Mouse (Mus musculus) spleen, postnatal 14 days (tissue): ENCODE data around the gene Rubcnl.

Source experiments
- DNase-seq, 2 experiments: peaks; one replicate each; pipeline ENCODE4 v3.0.0; 2021 to 2022; ENCODE audit warnings: low spot score in 2 of 2

Rubcnl gene

GRCm38 (mm10) chr14:75015856-75016714, at the start of gene Rubcnl:
TSS of gene Rubcnl (plus strand) at chr14:75016027.
- DNase-seq = peak; percentile 50 to 60

GRCm38 (mm10) chr14:74972216-74972615, 43.6 kb upstream of the Rubcnl start:
- DNase-seq = no peak

DNA sequence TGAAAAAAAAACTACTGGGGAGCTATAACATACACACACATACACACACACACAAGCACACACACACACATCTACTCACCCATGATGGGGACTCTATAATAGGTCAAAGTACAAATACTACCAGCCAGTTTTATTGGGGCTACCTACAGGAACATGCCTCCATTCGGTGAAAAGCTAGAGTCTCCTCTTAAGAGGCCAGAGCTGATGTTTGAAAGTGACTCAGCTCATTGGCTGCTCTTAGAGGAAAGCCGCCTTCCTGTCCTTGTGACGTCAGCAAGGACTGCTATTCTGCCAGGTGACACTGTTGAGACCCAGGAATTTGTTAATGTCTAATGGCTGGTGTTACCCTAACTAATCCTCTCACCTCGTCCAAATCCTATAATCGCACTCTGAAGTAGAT, 43.1 kb upstream of the Rubcnl start:
- DNase-seq = no peak

DNA sequence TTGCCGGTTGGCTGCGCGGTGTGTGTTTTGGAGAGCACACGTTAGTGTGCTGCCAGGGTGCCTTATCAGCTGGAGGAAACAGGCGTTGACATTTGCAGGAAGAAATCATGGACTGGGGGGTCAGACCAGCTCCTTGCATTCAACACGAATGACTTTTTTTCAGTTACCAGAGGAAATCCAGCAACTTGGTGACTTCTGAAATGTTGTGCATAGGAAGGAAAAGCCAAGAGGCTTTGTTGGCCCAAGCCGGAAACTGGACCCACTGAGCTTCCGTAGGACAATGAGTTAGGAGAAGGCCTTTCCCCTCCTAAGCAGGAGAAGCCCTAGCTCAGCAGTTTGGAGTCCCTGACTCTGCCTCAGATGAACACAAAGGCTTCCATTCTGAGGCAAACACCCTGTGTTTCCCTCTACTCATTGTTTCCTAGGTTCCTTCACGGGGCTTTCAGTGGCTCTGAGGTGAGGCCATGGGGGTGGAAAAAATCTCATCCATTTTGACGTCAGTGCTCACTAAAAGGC, 41.6 kb upstream of the Rubcnl start:
- DNase-seq = no peak

DNA sequence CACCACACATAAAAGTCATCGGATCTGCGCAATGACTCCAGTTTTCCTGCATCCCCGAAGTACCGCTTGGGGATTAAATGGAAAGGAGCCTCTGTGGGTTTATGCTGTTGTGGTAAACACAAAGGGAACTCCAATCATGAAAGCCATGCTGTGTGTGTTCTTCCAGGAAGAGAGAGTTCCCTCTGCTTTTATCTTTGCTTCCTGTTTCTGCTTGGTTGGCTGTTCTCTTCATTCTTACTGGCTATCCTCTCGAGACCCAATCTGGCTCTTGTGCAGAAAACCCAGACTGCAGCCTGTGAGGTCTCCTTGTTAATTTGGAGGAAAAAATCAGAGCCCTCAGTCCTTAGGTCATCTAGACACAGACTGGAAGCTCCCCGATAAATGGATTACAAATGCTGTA, 38.9 kb upstream of the Rubcnl start:
- DNase-seq = no peak

DNA sequence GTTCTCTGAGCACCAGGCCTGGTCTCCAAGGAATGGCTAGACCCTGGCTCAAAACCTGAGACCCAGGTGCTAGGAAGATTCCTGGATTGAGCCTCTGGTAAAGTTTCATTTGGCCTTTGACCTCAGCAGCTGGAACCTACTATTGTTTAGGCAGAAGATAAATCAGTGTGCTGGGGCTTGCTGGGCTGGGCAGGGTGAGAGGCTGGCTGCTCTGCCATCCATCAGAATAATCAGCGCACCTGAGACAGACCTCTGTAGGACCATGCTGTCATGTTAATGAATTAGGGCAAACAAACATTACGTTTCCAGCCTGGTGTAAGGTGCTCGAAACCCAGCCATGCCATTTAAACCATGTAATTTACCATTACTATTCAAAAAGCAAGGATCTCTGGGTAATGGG, 34.8 kb upstream of the Rubcnl start:
- DNase-seq = no peak

DNA sequence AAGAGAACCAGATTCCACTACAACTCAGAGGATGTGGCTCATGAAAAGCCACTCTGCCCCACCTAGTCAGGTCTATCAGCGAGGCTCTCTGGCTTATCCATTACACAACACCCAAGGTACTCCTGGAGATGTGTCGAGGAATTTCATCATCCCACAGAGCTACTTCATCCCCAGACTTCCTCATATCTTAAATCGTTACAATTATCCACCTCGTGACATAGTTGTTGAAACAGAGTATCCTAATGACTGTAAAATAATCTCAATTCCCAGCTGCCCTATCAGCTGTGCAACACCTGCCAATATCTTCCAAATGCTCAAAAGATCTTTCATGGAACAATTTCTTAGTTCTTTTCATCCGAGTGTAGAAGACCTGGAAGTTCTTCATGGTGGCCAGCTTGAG, 32.7 kb upstream of the Rubcnl start:
- no peak for DNase-seq

- DNase-seq = no peak
Measured at GRCm38 (mm10) chr14:74984817-74985391, 30.9 kb upstream of the Rubcnl start.

GRCm38 (mm10) chr14:74985658-74986057, 30.2 kb upstream of the Rubcnl start:
- no peak for DNase-seq

- no peak for DNase-seq
Measured at GRCm38 (mm10) chr14:74986527-74986926, 29.3 kb upstream of the Rubcnl start.

DNA sequence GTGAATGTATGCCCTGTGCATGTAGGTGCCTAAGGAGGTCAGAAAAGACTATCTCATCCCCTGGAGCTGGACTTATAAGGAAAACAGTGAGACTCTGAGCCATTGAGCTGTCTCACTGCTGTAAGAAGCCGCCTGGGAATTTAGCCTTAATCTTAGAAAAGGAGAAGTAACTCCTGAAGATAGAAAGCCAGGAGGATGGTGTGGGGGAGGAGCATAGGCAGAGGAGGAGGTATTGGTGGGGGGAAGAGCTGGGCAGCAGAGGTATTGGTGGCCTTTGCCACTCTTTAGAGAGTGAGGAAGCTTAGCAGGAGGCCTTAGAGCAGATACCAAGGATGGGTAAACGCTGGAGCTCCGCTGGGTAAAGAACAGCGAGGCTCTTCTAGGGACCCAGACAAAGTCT, 26.5 kb upstream of the Rubcnl start:
- DNase-seq = no peak

GRCm38 (mm10) chr14:74989909-74990308, 25.9 kb upstream of the Rubcnl start:
- DNase-seq = no peak

GRCm38 (mm10) chr14:74990504-74990903, 25.3 kb upstream of the Rubcnl start:
- no peak for DNase-seq

GRCm38 (mm10) chr14:74996556-74996955, 19.3 kb upstream of the Rubcnl start:
- DNase-seq = no peak

- no peak for DNase-seq
Measured at GRCm38 (mm10) chr14:74997041-74997440, 18.8 kb upstream of the Rubcnl start.

DNA sequence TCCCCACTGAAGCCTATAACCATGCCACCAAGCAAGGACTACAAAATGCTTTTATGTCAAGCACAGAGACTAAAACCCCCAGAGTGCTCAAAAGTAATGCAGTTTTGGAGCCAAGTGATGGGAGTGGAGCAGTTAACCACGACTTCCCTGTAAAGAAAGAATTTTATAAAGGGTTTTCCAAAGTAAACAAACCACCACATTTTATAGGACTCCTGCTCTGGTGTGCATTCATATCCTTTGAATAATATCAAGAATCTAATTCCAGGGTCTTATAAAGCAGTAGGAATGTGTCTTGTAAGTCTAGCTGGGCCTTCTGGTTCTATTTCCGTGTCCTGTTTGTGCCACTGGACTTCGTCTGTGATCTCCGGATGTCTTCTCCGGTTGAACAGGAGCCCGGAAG, 14.5 kb upstream of the Rubcnl start:
- DNase-seq = no peak

- no peak for DNase-seq
Measured at GRCm38 (mm10) chr14:75003356-75003755, 12.5 kb upstream of the Rubcnl start.

- no peak for DNase-seq
Measured at GRCm38 (mm10) chr14:75005478-75006199, 10.2 kb upstream of the Rubcnl start.

DNA sequence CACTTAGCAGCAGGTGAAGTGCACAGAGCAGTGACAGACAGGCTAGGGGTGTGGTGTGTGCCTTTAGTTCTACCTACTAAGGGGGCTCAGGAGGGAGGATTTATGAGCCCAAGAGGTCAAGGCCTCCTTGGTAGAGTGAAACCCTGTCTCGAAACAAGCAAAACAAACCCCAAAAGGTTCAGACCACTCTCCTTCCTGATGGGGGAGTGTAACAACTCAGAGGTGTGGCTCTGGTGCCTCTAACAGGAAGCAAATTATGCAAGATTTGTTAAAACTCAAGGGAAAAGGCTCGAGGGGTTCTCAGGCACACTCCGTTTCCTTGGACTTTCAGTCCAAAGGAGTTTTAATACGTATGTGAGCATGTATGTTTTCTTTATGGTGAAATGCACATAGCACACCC, 5.5 kb upstream of the Rubcnl start:
- DNase-seq = no peak

- DNase-seq = no peak
Measured at GRCm38 (mm10) chr14:75010986-75011655, 4.7 kb upstream of the Rubcnl start.

DNA sequence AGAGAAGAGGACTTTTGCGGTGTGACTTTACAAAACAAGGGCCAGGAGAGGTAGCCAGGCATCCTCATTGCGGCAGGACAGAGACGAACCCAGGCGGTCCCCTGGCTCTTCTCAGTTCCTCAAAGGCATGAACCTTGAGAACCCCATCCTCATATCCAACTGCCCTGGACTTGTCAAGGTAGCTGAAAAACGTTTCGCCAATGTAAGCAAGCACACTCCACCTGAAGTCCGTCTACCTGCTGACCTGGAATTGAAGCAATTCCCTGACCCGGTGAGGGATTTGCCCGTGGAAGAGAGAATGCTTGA, 841 bp downstream of the Rubcnl start:
- peak in 1 of 2 experiments; percentile 30 for DNase-seq

DNA sequence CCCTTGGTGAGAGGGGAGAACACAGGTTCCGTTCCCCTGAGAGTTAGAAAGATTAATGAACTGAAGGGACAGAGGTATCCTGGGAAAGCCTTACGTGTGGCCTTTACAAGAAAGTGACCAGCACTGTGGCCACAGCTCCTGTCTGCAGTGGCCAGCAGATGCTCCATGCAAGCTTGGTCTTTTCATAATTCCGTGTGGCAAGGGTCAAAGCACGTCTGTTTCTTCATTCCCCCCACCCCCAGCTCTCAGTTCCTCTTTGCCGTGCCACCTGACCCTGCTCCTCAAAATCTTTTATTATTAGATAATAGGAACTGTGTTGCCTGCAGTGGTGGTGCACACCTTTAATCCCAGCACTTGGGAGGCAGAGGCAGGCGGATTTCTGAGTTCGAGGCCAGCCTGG, 1.4 kb downstream of the Rubcnl start:
- DNase-seq = peak in 1 of 2 experiments; percentile 26
